Mouse (Mus musculus): ENCODE results near the gene Trim39. TPM values are rescaled to one million over a fixed set of nuclear protein-coding genes. Genes with fewer than 3 reads are reported as not detected.
"Not testable (repeated sequence)": the region's sequence is repeated elsewhere in the genome, so short reads cannot be mapped to it uniquely, and the experiment has no call there.

The Trim39 gene
- polyA plus RNA-seq, 1 experiment, result 51.1 TPM

- peak overlapping the region; percentile 12 for H3K4me3 ChIP-seq (ENCODE audit: control insufficient read depth, insufficient read depth, low read length)
- peaks cover 17% of the 10 kb centered on the region for H3K4me1 ChIP-seq (replicated peaks; ENCODE audit: control insufficient read depth, insufficient read depth, low read length)
- peak; percentile 57 for DNase-seq
- TF ChIP-seq POLR2A (IDR thresholded peaks at IDR 0.05; ENCODE audit: control insufficient read depth, extremely low read depth, insufficient read depth, low read length, poor library complexity) (no peak), CTCF (IDR thresholded peaks at IDR 0.05; ENCODE audit: borderline replicate concordance, control insufficient read depth, extremely low read depth, insufficient read depth, low read length, poor library complexity) (no peak)
- no peaks in the 10 kb centered on the region for H3K36me3 ChIP-seq (ENCODE audit: control insufficient read depth, insufficient read depth, low read length)
- 3% methylated on average over 25 of the region's 25 CpGs for WGBS
- H3K27me3 ChIP-seq (ENCODE audit: control insufficient read depth, insufficient read depth, low read length), result 0 out of 2 replicates have a peak, but pooled peaks cover 2% of the 10 kb centered on the region
- H3K27ac ChIP-seq (ENCODE audit: control insufficient read depth, insufficient read depth, low read length), result no peak overlapping the region
Observed at GRCm38 (mm10) chr17:36252250-36252876, 19.7 kb downstream of the Trim39 start.

- Histone ChIP-seq H3K27ac (ENCODE audit: control insufficient read depth, insufficient read depth, low read length) (no peak overlapping the region), H3K4me1 (replicated peaks; ENCODE audit: control insufficient read depth, insufficient read depth, low read length) (peaks cover 12% of the 10 kb centered on the region), H3K4me3 (ENCODE audit: control insufficient read depth, insufficient read depth, low read length) (no peak overlapping the region), H3K27me3 (ENCODE audit: control insufficient read depth, insufficient read depth, low read length) (0 out of 2 replicates have a peak, but pooled peaks cover 2% of the 10 kb centered on the region), H3K36me3 (ENCODE audit: control insufficient read depth, insufficient read depth, low read length) (no peaks in the 10 kb centered on the region)
- WGBS, result 80% methylated on average over 33 of the region's 33 CpGs
- no peak for DNase-seq
- TF ChIP-seq CTCF (IDR thresholded peaks at IDR 0.05; ENCODE audit: borderline replicate concordance, control insufficient read depth, extremely low read depth, insufficient read depth, low read length, poor library complexity) (no peak), POLR2A (IDR thresholded peaks at IDR 0.05; ENCODE audit: control insufficient read depth, extremely low read depth, insufficient read depth, low read length, poor library complexity) (no peak)
Observed at GRCm38 (mm10) chr17:36248886-36249285, 23.2 kb downstream of the Trim39 start.

GRCm38 (mm10) chr17:36245741-36246140 lies 26.3 kb downstream of the Trim39 start:
- 94% methylated on average over 2 of the region's 2 CpGs for WGBS
- Histone ChIP-seq H3K4me3 (ENCODE audit: control insufficient read depth, insufficient read depth, low read length) (no peak overlapping the region), H3K27me3 (ENCODE audit: control insufficient read depth, insufficient read depth, low read length) (0 out of 2 replicates have a peak, but pooled peaks cover 2% of the 10 kb centered on the region), H3K36me3 (ENCODE audit: control insufficient read depth, insufficient read depth, low read length) (no peaks in the 10 kb centered on the region), H3K27ac (ENCODE audit: control insufficient read depth, insufficient read depth, low read length) (no peak overlapping the region), H3K4me1 (replicated peaks; ENCODE audit: control insufficient read depth, insufficient read depth, low read length) (no peaks in the 10 kb centered on the region)
- TF ChIP-seq CTCF (IDR thresholded peaks at IDR 0.05; ENCODE audit: borderline replicate concordance, control insufficient read depth, extremely low read depth, insufficient read depth, low read length, poor library complexity) (no peak), POLR2A (IDR thresholded peaks at IDR 0.05; ENCODE audit: control insufficient read depth, extremely low read depth, insufficient read depth, low read length, poor library complexity) (no peak)
- no peak for DNase-seq

GRCm38 (mm10) chr17:36244031-36244430 lies 28.0 kb downstream of the Trim39 start:
- no peaks in the 10 kb centered on the region for H3K36me3 ChIP-seq (ENCODE audit: control insufficient read depth, insufficient read depth, low read length)
- TF ChIP-seq CTCF (IDR thresholded peaks at IDR 0.05; ENCODE audit: borderline replicate concordance, control insufficient read depth, extremely low read depth, insufficient read depth, low read length, poor library complexity) (no peak), POLR2A (IDR thresholded peaks at IDR 0.05; ENCODE audit: control insufficient read depth, extremely low read depth, insufficient read depth, low read length, poor library complexity) (no peak)
- H3K27me3 ChIP-seq (ENCODE audit: control insufficient read depth, insufficient read depth, low read length), result 0 out of 2 replicates have a peak, but pooled peaks cover 2% of the 10 kb centered on the region
- no peak overlapping the region for H3K4me3 ChIP-seq (ENCODE audit: control insufficient read depth, insufficient read depth, low read length)
- WGBS, result 72% methylated on average over 5 of the region's 5 CpGs
- H3K4me1 ChIP-seq (replicated peaks; ENCODE audit: control insufficient read depth, insufficient read depth, low read length), result no peaks in the 10 kb centered on the region
- DNase-seq, result no peak
- H3K27ac ChIP-seq (ENCODE audit: control insufficient read depth, insufficient read depth, low read length), result no peak overlapping the region

- no peak overlapping the region for H3K27ac ChIP-seq (ENCODE audit: control insufficient read depth, insufficient read depth, low read length)
- H3K27me3 ChIP-seq (ENCODE audit: control insufficient read depth, insufficient read depth, low read length), result no peaks in the 10 kb centered on the region; the same call in 1 of the 2 replicates
- no peak for TF ChIP-seq CTCF (IDR thresholded peaks at IDR 0.05; ENCODE audit: borderline replicate concordance, control insufficient read depth, extremely low read depth, insufficient read depth, low read length, poor library complexity)
- TF ChIP-seq POLR2A (IDR thresholded peaks at IDR 0.05; ENCODE audit: control insufficient read depth, extremely low read depth, insufficient read depth, low read length, poor library complexity), result no peak
- H3K4me1 ChIP-seq (replicated peaks; ENCODE audit: control insufficient read depth, insufficient read depth, low read length), result 0 out of 2 replicates have a peak, but pooled peaks cover 4% of the 10 kb centered on the region
- H3K36me3 ChIP-seq (ENCODE audit: control insufficient read depth, insufficient read depth, low read length), result no peaks in the 10 kb centered on the region
- no peak overlapping the region for H3K4me3 ChIP-seq (ENCODE audit: control insufficient read depth, insufficient read depth, low read length)
- DNase-seq, result no peak
- WGBS, result 60% methylated on average over 5 of the region's 5 CpGs
Observed at GRCm38 (mm10) chr17:36240637-36241213, 31.3 kb downstream of the Trim39 start.

GRCm38 (mm10) chr17:36237321-36237921 lies 34.6 kb downstream of the Trim39 start:
- Histone ChIP-seq H3K27me3 (ENCODE audit: control insufficient read depth, insufficient read depth, low read length) (no peaks in the 10 kb centered on the region; the same call in 1 of the 2 replicates), H3K4me3 (ENCODE audit: control insufficient read depth, insufficient read depth, low read length) (no peak overlapping the region), H3K36me3 (ENCODE audit: control insufficient read depth, insufficient read depth, low read length) (no peaks in the 10 kb centered on the region), H3K4me1 (replicated peaks; ENCODE audit: control insufficient read depth, insufficient read depth, low read length) (0 out of 2 replicates have a peak, but pooled peaks cover 8% of the 10 kb centered on the region), H3K27ac (ENCODE audit: control insufficient read depth, insufficient read depth, low read length) (no peak overlapping the region)
- 15% methylated on average over 27 of the region's 27 CpGs for WGBS
- no peak for DNase-seq
- TF ChIP-seq POLR2A (IDR thresholded peaks at IDR 0.05; ENCODE audit: control insufficient read depth, extremely low read depth, insufficient read depth, low read length, poor library complexity) (no peak), CTCF (IDR thresholded peaks at IDR 0.05; ENCODE audit: borderline replicate concordance, control insufficient read depth, extremely low read depth, insufficient read depth, low read length, poor library complexity) (no peak)

GRCm38 (mm10) chr17:36235300-36235699 lies 36.7 kb downstream of the Trim39 start:
- not testable (repeated sequence) for H3K36me3 ChIP-seq (ENCODE audit: control insufficient read depth, insufficient read depth, low read length); H3K27ac ChIP-seq (ENCODE audit: control insufficient read depth, insufficient read depth, low read length); H3K4me3 ChIP-seq (ENCODE audit: control insufficient read depth, insufficient read depth, low read length); H3K27me3 ChIP-seq (ENCODE audit: control insufficient read depth, insufficient read depth, low read length); H3K4me1 ChIP-seq (replicated peaks; ENCODE audit: control insufficient read depth, insufficient read depth, low read length)
- 20% methylated on average over 9 of the region's 9 CpGs for WGBS
- peak; percentile 64 for DNase-seq

All from thymus, adult 2 months (tissue).